Mouse (Mus musculus): ENCODE results near the gene Mov10l1. TPM values are rescaled to one million over a fixed set of nuclear protein-coding genes. Genes with fewer than 3 reads are reported as not detected.

The Mov10l1 gene
- polyA plus RNA-seq, 1 experiment from 2014 or later: not detected

Other genes starting within 250 kb of the Mov10l1 start
- 23.4 and 25.9 TPM in 2 replicates for gene Brd1, start 248.7 kb upstream of the Mov10l1 start, polyA plus RNA-seq (2014; fragmentation: Nextera tagmentation; extraction: Ambion mirVana)
- 46.1 and 48.6 TPM in 2 replicates for gene Zbed4, start 231.2 kb upstream of the Mov10l1 start, polyA plus RNA-seq (2014; fragmentation: Nextera tagmentation; extraction: Ambion mirVana)
- gene Alg12, start 163.6 kb upstream of the Mov10l1 start, polyA plus RNA-seq (2014; fragmentation: Nextera tagmentation; extraction: Ambion mirVana): 10.2 and 13.3 TPM in 2 replicates
- 83.2 and 96.4 TPM in 2 replicates for gene Creld2, start 163.3 kb upstream of the Mov10l1 start, polyA plus RNA-seq (2014; fragmentation: Nextera tagmentation; extraction: Ambion mirVana)
- 38.7 and 42.3 TPM in 2 replicates for gene Pim3, start 120.7 kb upstream of the Mov10l1 start, polyA plus RNA-seq (2014; fragmentation: Nextera tagmentation; extraction: Ambion mirVana)
- gene Ttll8, start 28.5 kb upstream of the Mov10l1 start, polyA plus RNA-seq (2014; fragmentation: Nextera tagmentation; extraction: Ambion mirVana): not detected in 2 replicates
- gene Mlc1, start 3.9 kb upstream of the Mov10l1 start, polyA plus RNA-seq (2014; fragmentation: Nextera tagmentation; extraction: Ambion mirVana): 0.85 and 1.4 TPM in 2 replicates
- gene Panx2, start 76.8 kb downstream of the Mov10l1 start, polyA plus RNA-seq (2014; fragmentation: Nextera tagmentation; extraction: Ambion mirVana): 0.45 and 0.88 TPM in 2 replicates
- 48.7 and 53.3 TPM in 2 replicates for gene Trabd, start 92.2 kb downstream of the Mov10l1 start, polyA plus RNA-seq (2014; fragmentation: Nextera tagmentation; extraction: Ambion mirVana)
- gene Selenoo, start 106.2 kb downstream of the Mov10l1 start, polyA plus RNA-seq (2014; fragmentation: Nextera tagmentation; extraction: Ambion mirVana): 23.0 TPM in 2 replicates
- 21.1 and 21.8 TPM in 2 replicates for gene Tubgcp6, start 140.2 kb downstream of the Mov10l1 start, polyA plus RNA-seq (2014; fragmentation: Nextera tagmentation; extraction: Ambion mirVana)
- 13.0 and 13.7 TPM in 2 replicates for gene Hdac10, start 145.8 kb downstream of the Mov10l1 start, polyA plus RNA-seq (2014; fragmentation: Nextera tagmentation; extraction: Ambion mirVana)
- gene Mapk12, start 157.8 kb downstream of the Mov10l1 start, polyA plus RNA-seq (2014; fragmentation: Nextera tagmentation; extraction: Ambion mirVana): 15.4 and 20.3 TPM in 2 replicates
- 33.1 and 37.4 TPM in 2 replicates for gene Mapk11, start 166.7 kb downstream of the Mov10l1 start, polyA plus RNA-seq (2014; fragmentation: Nextera tagmentation; extraction: Ambion mirVana)
- 112 and 117 TPM in 2 replicates for gene Plxnb2, start 197.9 kb downstream of the Mov10l1 start, polyA plus RNA-seq (2014; fragmentation: Nextera tagmentation; extraction: Ambion mirVana)
- 30.5 and 33.6 TPM in 2 replicates for gene Dennd6b, start 213.6 kb downstream of the Mov10l1 start, polyA plus RNA-seq (2014; fragmentation: Nextera tagmentation; extraction: Ambion mirVana)
- gene Ppp6r2, start 228.6 kb downstream of the Mov10l1 start, polyA plus RNA-seq (2014; fragmentation: Nextera tagmentation; extraction: Ambion mirVana): 45.2 and 47.1 TPM in 2 replicates

All from neural tube, embryonic 11.5 days (tissue).